Mouse (Mus musculus): ENCODE measurements around the gene Guca2b. TPM values are rescaled to one million over a fixed set of nuclear protein-coding genes. Genes with fewer than 3 reads are reported as not detected.
A peak's percentile ranks its signal among the peaks of the same experiment; 100 is the strongest.

Gene Guca2b
- polyA plus RNA-seq, 1 experiment: 2,057 TPM

DNA sequence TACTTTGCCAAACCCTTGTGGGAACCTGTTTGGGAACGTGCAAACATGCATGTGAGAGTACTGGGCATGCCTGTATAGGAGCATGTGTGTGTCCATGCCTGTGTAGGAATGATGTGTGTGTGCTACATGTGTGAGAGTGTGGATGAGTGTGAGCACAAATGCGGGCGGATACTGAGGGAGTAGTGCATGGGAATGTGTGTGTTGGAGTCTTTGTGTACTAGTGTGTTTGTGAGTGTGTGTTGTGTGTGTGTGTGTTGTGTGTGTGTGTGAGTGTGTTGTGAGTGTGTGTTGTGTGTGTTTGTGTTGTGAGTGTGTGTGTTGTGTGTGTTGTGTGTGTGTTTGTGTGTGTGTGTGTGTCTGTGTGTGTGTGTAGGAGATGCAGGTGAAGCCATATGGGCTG, 9.4 kb upstream of the Guca2b start:
- 90% methylated on average over 3 of the region's 3 CpGs for WGBS
- Histone ChIP-seq H3K4me3 (ENCODE audit: low read depth, low read length) (no peak overlapping the region), H3K27ac (ENCODE audit: insufficient read depth, low read depth, low read length) (no peak overlapping the region), H3K27me3 (ENCODE audit: control insufficient read depth, insufficient read depth, low read length) (no peaks in the 10 kb centered on the region), H3K36me3 (ENCODE audit: control insufficient read depth, insufficient read depth, low read length) (no peaks in the 10 kb centered on the region), H3K4me1 (ENCODE audit: control insufficient read depth, insufficient read depth, insufficient read length, low read length) (peaks cover 8% of the 10 kb centered on the region; the same call in 1 of the 2 replicates)
- TF ChIP-seq CTCF (IDR thresholded peaks at IDR 0.05; ENCODE audit: extremely low read depth, insufficient read length, insufficient replicate concordance, low read depth, low read length) (no peak), POLR2A (IDR thresholded peaks at IDR 0.05; ENCODE audit: low read depth, low read length) (no peak)

DNA sequence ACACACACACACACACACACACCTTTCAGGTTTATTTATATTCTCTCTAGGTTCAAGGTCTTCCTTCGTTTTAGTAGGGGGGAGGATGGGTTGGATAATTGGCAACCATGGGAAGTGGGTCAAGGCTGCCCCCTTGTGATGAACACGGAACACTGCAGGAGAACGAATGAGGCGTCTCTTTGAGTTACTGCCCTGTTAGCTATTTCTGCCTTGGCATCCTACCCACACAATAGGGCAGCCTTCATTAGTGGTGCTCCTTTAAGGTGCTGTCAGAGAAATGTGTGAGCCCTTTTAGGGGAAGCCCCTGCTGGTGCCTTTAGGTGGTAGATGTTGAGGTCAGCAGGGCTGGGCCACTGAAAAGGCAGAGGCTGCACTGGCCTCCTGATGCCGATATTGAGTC, 8.7 kb upstream of the Guca2b start:
- Histone ChIP-seq H3K36me3 (ENCODE audit: control insufficient read depth, insufficient read depth, low read length) (no peaks in the 10 kb centered on the region), H3K4me3 (ENCODE audit: low read depth, low read length) (no peak overlapping the region), H3K4me1 (ENCODE audit: control insufficient read depth, insufficient read depth, insufficient read length, low read length) (peaks cover 8% of the 10 kb centered on the region; the same call in 1 of the 2 replicates), H3K27ac (ENCODE audit: insufficient read depth, low read depth, low read length) (no peak overlapping the region), H3K27me3 (ENCODE audit: control insufficient read depth, insufficient read depth, low read length) (no peaks in the 10 kb centered on the region)
- TF ChIP-seq POLR2A (IDR thresholded peaks at IDR 0.05; ENCODE audit: low read depth, low read length): no peak
- peak; percentile 78; the same call in 1 of the 2 replicates for TF ChIP-seq CTCF (IDR thresholded peaks at IDR 0.05; ENCODE audit: extremely low read depth, insufficient read length, insufficient replicate concordance, low read depth, low read length)
- 23% methylated on average over 5 of the region's 5 CpGs for WGBS

DNA sequence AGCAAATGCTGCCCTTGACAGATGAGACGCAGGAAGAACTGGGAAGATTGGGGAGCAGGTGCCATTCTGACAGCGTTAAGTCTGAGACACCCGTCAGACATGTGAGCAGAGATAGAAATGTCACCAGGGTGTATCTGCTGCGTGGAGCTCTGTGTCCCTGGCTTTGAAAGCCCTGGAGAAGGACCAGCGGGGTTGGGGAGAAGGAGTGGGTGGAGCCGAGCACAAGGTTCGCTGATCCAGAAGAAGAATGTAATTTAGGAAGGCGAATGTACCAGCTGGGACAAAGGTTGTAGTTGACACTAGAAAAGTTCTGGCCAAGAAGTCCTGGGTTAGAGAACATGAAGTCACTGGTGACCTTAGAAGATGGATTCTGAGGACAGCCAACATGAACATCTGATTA, 7.4 kb upstream of the Guca2b start:
- H3K36me3 ChIP-seq (ENCODE audit: control insufficient read depth, insufficient read depth, low read length): no peaks in the 10 kb centered on the region
- TF ChIP-seq POLR2A (IDR thresholded peaks at IDR 0.05; ENCODE audit: low read depth, low read length) (no peak), CTCF (IDR thresholded peaks at IDR 0.05; ENCODE audit: extremely low read depth, insufficient read length, insufficient replicate concordance, low read depth, low read length) (no peak)
- 29% methylated on average over 8 of the region's 8 CpGs for WGBS
- H3K27me3 ChIP-seq (ENCODE audit: control insufficient read depth, insufficient read depth, low read length): no peaks in the 10 kb centered on the region
- H3K4me3 ChIP-seq (ENCODE audit: low read depth, low read length): no peak overlapping the region
- peaks cover 11% of the 10 kb centered on the region; the same call in 1 of the 2 replicates for H3K4me1 ChIP-seq (ENCODE audit: control insufficient read depth, insufficient read depth, insufficient read length, low read length)
- H3K27ac ChIP-seq (ENCODE audit: insufficient read depth, low read depth, low read length): peak overlapping the region; percentile 89

DNA sequence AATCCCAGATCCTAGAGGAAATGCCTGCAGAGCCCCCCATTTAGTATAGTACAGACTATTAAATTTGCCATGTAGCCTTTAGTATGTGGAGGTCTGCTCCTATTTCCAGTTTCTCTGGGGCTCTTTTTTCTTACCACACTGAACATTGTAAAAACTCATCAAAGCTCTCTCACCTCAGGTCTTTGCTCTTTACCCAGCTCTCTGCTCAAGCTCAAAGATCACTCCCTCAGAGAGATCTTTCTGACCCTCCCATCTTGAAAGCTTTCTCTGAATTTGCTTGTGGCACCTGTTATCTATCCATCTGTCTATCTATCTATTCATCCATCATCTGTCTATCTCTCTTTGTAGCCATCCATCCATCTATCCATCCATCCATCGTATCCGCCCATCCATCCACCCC, 6.4 kb upstream of the Guca2b start:
- H3K4me3 ChIP-seq (ENCODE audit: low read depth, low read length): no peak overlapping the region
- no peaks in the 10 kb centered on the region for H3K27me3 ChIP-seq (ENCODE audit: control insufficient read depth, insufficient read depth, low read length)
- TF ChIP-seq POLR2A (IDR thresholded peaks at IDR 0.05; ENCODE audit: low read depth, low read length) (no peak), CTCF (IDR thresholded peaks at IDR 0.05; ENCODE audit: extremely low read depth, insufficient read length, insufficient replicate concordance, low read depth, low read length) (no peak)
- H3K4me1 ChIP-seq (ENCODE audit: control insufficient read depth, insufficient read depth, insufficient read length, low read length): peaks cover 14% of the 10 kb centered on the region; the same call in 1 of the 2 replicates
- H3K27ac ChIP-seq (ENCODE audit: insufficient read depth, low read depth, low read length): peak overlapping the region; percentile 89
- WGBS: 70% methylated on average over 2 of the region's 2 CpGs
- no peaks in the 10 kb centered on the region for H3K36me3 ChIP-seq (ENCODE audit: control insufficient read depth, insufficient read depth, low read length)

DNA sequence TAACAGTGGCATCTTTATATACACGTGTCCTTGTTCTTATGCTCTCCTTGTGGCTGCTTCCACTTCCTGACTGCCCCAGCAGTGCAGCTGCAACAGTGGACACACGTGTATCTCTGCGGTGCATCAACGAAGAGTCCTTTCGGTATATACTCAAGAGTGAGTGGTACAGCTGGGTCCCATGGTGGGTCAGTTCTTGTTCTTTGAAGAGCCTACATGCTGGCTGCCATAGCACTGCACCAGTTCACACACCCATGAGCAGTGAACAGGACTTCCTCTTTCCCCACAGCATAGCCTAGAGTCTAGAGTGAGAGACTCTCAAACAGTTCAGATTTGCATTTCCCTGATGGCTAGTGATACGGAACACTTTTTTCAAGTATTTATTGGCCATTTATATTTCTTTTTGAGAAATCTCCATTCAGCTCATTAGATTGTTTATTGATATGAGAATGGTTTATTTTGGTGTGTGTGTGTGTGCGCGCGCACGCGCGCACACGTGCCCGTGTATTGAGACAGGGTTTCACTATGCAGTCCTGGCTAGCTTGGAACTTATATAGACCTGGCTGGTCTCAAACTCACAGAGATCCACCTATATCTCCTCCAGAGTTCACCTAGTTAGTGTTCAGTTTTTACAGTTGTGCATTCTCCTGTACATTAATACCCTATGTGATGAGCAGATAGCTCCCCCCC, 4.8 kb upstream of the Guca2b start:
- Histone ChIP-seq H3K4me3 (ENCODE audit: low read depth, low read length) (no peak overlapping the region), H3K27me3 (ENCODE audit: control insufficient read depth, insufficient read depth, low read length) (no peaks in the 10 kb centered on the region), H3K27ac (ENCODE audit: insufficient read depth, low read depth, low read length) (no peak overlapping the region), H3K4me1 (ENCODE audit: control insufficient read depth, insufficient read depth, insufficient read length, low read length) (peaks cover 21% of the 10 kb centered on the region; the same call in 1 of the 2 replicates), H3K36me3 (ENCODE audit: control insufficient read depth, insufficient read depth, low read length) (no peaks in the 10 kb centered on the region)
- WGBS: 85% methylated on average over 14 of the region's 14 CpGs
- no peak for TF ChIP-seq CTCF (IDR thresholded peaks at IDR 0.05; ENCODE audit: extremely low read depth, insufficient read length, insufficient replicate concordance, low read depth, low read length)
- no peak for TF ChIP-seq POLR2A (IDR thresholded peaks at IDR 0.05; ENCODE audit: low read depth, low read length)

DNA sequence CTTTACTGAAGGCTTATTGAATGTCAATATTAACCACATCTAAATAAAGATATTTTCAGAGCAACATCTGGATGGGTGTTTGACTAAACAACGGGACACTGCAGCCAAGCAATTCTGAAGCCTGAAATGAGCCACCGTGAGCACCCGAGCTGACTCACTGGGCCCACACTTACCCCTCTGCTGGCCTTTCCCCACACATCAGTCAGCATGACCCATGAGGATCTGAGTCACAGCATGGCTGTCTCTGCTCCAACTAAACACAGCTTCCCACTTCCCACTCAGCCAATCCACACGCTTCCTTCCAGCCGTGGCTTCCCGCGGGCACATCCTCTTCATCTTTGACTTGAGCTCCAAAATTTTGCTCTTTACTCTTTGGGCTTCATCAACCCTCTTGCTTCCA, 4.2 kb upstream of the Guca2b start:
- peaks cover 21% of the 10 kb centered on the region; the same call in 1 of the 2 replicates for H3K4me1 ChIP-seq (ENCODE audit: control insufficient read depth, insufficient read depth, insufficient read length, low read length)
- no peaks in the 10 kb centered on the region for H3K36me3 ChIP-seq (ENCODE audit: control insufficient read depth, insufficient read depth, low read length)
- H3K27ac ChIP-seq (ENCODE audit: insufficient read depth, low read depth, low read length): no peak overlapping the region
- H3K4me3 ChIP-seq (ENCODE audit: low read depth, low read length): no peak overlapping the region
- TF ChIP-seq CTCF (IDR thresholded peaks at IDR 0.05; ENCODE audit: extremely low read depth, insufficient read length, insufficient replicate concordance, low read depth, low read length) (no peak), POLR2A (IDR thresholded peaks at IDR 0.05; ENCODE audit: low read depth, low read length) (no peak)
- 78% methylated on average over 7 of the region's 7 CpGs for WGBS
- no peaks in the 10 kb centered on the region for H3K27me3 ChIP-seq (ENCODE audit: control insufficient read depth, insufficient read depth, low read length)

DNA sequence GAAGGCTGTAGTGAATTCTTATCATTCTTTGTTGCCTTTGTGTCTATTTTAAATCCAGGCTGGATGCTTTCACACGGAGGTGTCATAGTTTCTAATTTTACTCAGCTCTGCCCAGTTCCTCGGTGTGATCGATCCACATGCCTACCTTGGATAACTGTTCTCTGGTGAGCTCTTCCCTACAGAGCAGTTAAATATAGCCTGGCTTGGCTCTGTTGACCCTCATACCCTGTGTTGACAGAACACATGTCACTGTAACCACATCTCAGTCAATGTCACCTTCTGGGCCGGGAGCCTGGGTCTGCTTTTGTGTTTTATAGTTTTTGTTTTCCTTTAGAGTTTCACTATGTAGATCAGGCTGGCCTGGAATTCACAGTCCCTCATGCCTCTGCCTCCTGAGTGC, 3.4 kb upstream of the Guca2b start:
- H3K4me1 ChIP-seq (ENCODE audit: control insufficient read depth, insufficient read depth, insufficient read length, low read length): peaks cover 21% of the 10 kb centered on the region; the same call in 1 of the 2 replicates
- TF ChIP-seq CTCF (IDR thresholded peaks at IDR 0.05; ENCODE audit: extremely low read depth, insufficient read length, insufficient replicate concordance, low read depth, low read length) (no peak), POLR2A (IDR thresholded peaks at IDR 0.05; ENCODE audit: low read depth, low read length) (no peak)
- H3K27ac ChIP-seq (ENCODE audit: insufficient read depth, low read depth, low read length): no peak overlapping the region
- 69% methylated on average over 4 of the region's 4 CpGs for WGBS
- peaks cover 7% of the 10 kb centered on the region for H3K36me3 ChIP-seq (ENCODE audit: control insufficient read depth, insufficient read depth, low read length)
- H3K27me3 ChIP-seq (ENCODE audit: control insufficient read depth, insufficient read depth, low read length): no peaks in the 10 kb centered on the region
- no peak overlapping the region for H3K4me3 ChIP-seq (ENCODE audit: low read depth, low read length)
